7 mouse cellular contexts compared by ENCODE assay signal in genomic region chr4:45408427-45409132, GRCm38 (mm10). TPM values are rescaled to one million over a fixed set of nuclear protein-coding genes. Genes with fewer than 3 reads are reported as not detected.
DNase-seq lines count a peak whose midpoint lies in the region; ATAC-seq lines count a peak whose summit lies in the region.

TSS of gene Slc25a51 (minus strand) at chr4:45408766.

- H3K9ac ChIP-seq in embryonic facial prominence, embryonic 11.5 days (replicated peaks; ENCODE audit: low read length): peak within 1 kb of the TSS; percentile 98
- H3K9ac ChIP-seq in limb, embryonic 11.5 days (ENCODE audit: low read length): peak within 1 kb of the TSS; percentile 97
- H3K9ac ChIP-seq in midbrain, embryonic 14.5 days (replicated peaks; ENCODE audit: low read length): peak within 1 kb of the TSS; percentile 96

- peak within 1 kb of the TSS; percentile 87 for H3K27ac ChIP-seq in embryonic facial prominence, embryonic 11.5 days (replicated peaks; ENCODE audit: low read depth, low read length)
- peak within 1 kb of the TSS; percentile 76 for H3K27ac ChIP-seq in limb, embryonic 11.5 days (replicated peaks; ENCODE audit: low read depth, low read length)
- peak within 1 kb of the TSS; percentile 92 for H3K27ac ChIP-seq in midbrain, embryonic 14.5 days (replicated peaks; ENCODE audit: low read depth, low read length)

- no peaks in the 10 kb centered on the region for H3K27me3 ChIP-seq in embryonic facial prominence, embryonic 11.5 days (ENCODE audit: control insufficient read depth, insufficient read depth, low read length)
- H3K27me3 ChIP-seq in limb, embryonic 11.5 days (ENCODE audit: control insufficient read depth, insufficient read depth, low read length): no peaks in the 10 kb centered on the region
- no peaks in the 10 kb centered on the region for H3K27me3 ChIP-seq in midbrain, embryonic 14.5 days (ENCODE audit: control insufficient read depth, insufficient read depth, low read length)

- peak; percentile 92 for DNase-seq in adrenal gland, postnatal 14 days
- DNase-seq in embryonic facial prominence, embryonic 11.5 days (ENCODE audit: low spot score): peak; percentile 91
- DNase-seq in kidney, adult 18-20 months: peak; percentile 87
- peak; percentile 92 for DNase-seq in limb, embryonic 11.5 days (ENCODE audit: low spot score)
- peak; percentile 95 for DNase-seq in midbrain, embryonic 14.5 days
- DNase-seq in spleen, adult 18-20 months: peak; percentile 83

- no peaks in the 10 kb centered on the region for H3K9me3 ChIP-seq in embryonic facial prominence, embryonic 11.5 days (replicated peaks; ENCODE audit: control insufficient read depth, low read length)
- H3K9me3 ChIP-seq in limb, embryonic 11.5 days (ENCODE audit: control insufficient read depth, low read length): no peaks in the 10 kb centered on the region
- no peaks in the 10 kb centered on the region for H3K9me3 ChIP-seq in midbrain, embryonic 14.5 days (ENCODE audit: control insufficient read depth, low read length)

- peak; percentile 94 for ATAC-seq in embryonic facial prominence, embryonic 11.5 days (replicated peaks; ENCODE audit: insufficient number of reproducible peaks, low FRiP score, low TSS enrichment, low read depth)
- peak; percentile 75 for ATAC-seq in granulocyte monocyte progenitor cell, adult 5-6 weeks (replicated peaks; ENCODE audit: poor library complexity, severe bottlenecking)
- peak; percentile 96 for ATAC-seq in limb, embryonic 11.5 days (ENCODE audit: insufficient number of reproducible peaks, low FRiP score, low TSS enrichment, low read depth)
- peak; percentile 96 for ATAC-seq in midbrain, embryonic 14.5 days (ENCODE audit: low FRiP score, low TSS enrichment)

- peak within 1 kb of the TSS; percentile 95 for H3K4me3 ChIP-seq in embryonic facial prominence, embryonic 11.5 days (ENCODE audit: low read depth, low read length)
- peak within 1 kb of the TSS; percentile 99 for H3K4me3 ChIP-seq in limb, embryonic 11.5 days (ENCODE audit: low read depth, low read length)
- H3K4me3 ChIP-seq in midbrain, embryonic 14.5 days (replicated peaks; ENCODE audit: low read depth, low read length): peak within 1 kb of the TSS; percentile 98

- no peaks in the 10 kb centered on the region for H3K4me1 ChIP-seq in embryonic facial prominence, embryonic 11.5 days (ENCODE audit: control insufficient read depth, insufficient read depth, low read length)
- peaks cover 15% of the 10 kb centered on the region for H3K4me1 ChIP-seq in limb, embryonic 11.5 days (ENCODE audit: control insufficient read depth, insufficient read depth, low read length)
- H3K4me1 ChIP-seq in midbrain, embryonic 14.5 days (ENCODE audit: control insufficient read depth, insufficient read depth, low read length): peaks cover 23% of the 10 kb centered on the region

- under 1% methylated on average over 67 of the region's 67 CpGs for WGBS in embryonic facial prominence, embryonic 11.5 days
- under 1% methylated on average over 67 of the region's 67 CpGs for WGBS in limb, embryonic 11.5 days
- under 1% methylated on average over 67 of the region's 67 CpGs for WGBS in midbrain, embryonic 14.5 days

- no peaks in the 10 kb centered on the region; the same call in 1 of the 2 replicates for H3K36me3 ChIP-seq in embryonic facial prominence, embryonic 11.5 days (replicated peaks; ENCODE audit: control insufficient read depth, insufficient read depth, low read depth, low read length)
- peaks cover 10% of the 10 kb centered on the region for H3K36me3 ChIP-seq in limb, embryonic 11.5 days (ENCODE audit: control insufficient read depth, insufficient read depth, low read length)
- peaks cover 11% of the 10 kb centered on the region for H3K36me3 ChIP-seq in midbrain, embryonic 14.5 days (ENCODE audit: control insufficient read depth, insufficient read depth, low read length)

- H3K4me2 ChIP-seq in embryonic facial prominence, embryonic 11.5 days (ENCODE audit: low read depth, low read length): peak within 1 kb of the TSS; percentile 73
- peak within 1 kb of the TSS; percentile 73 for H3K4me2 ChIP-seq in limb, embryonic 11.5 days (ENCODE audit: low read depth, severe bottlenecking)
- peak within 1 kb of the TSS; percentile 57 for H3K4me2 ChIP-seq in midbrain, embryonic 14.5 days (ENCODE audit: low read length)

RNA-seq across cellular contexts. Expression of gene Slc25a51, which starts in this region (rescaled TPM):
- 449 and 529 TPM in 2 replicates for total RNA-seq in adrenal gland, postnatal 14 days (2021)
- 72.1 and 78.6 TPM in 2 replicates for polyA plus RNA-seq in embryonic facial prominence, embryonic 11.5 days (2014; fragmentation: Nextera tagmentation; extraction: Ambion mirVana)
- 40.3 and 49.4 TPM in 2 replicates for total RNA-seq in granulocyte monocyte progenitor cell, adult 5-6 weeks (2014; fragmentation: Nextera tagmentation)
- 32.4 and 37.1 TPM in 2 replicates for total RNA-seq in granulocyte monocyte progenitor cell, adult 5-6 weeks (2017)
- polyA plus RNA-seq in limb, embryonic 11.5 days (2014; fragmentation: Nextera tagmentation; extraction: Ambion mirVana): 72.8 and 73.3 TPM in 2 replicates
- 79.5 and 83.4 TPM in 2 replicates for polyA plus RNA-seq in midbrain, embryonic 14.5 days (2014; fragmentation: Nextera tagmentation; extraction: Ambion mirVana)

Comparison
In these comparisons a context has a peak if more than half of its experiments do, and no peak if none do; other contexts are left out.
1. Peak in every context shown above with its lines: DNase-seq, ATAC-seq, H3K4me3 ChIP-seq and H3K27ac ChIP-seq.